Mouse (Mus musculus) yolk sac, embryonic 10.5 days (tissue): ENCODE measurements around the gene Naxd.
"Not testable (repeated sequence)": the region's sequence is repeated elsewhere in the genome, so short reads cannot be mapped to it uniquely, and the experiment has no call there.

Experiments
- DNase-seq: peaks from one replicate; pipeline ENCODE4 v3.0.0-alpha.2; 2017; ENCODE audit warnings: low spot score

The Naxd gene

GRCm38 (mm10) chr8:11473072-11473471 is 24.2 kb upstream of the Naxd start:
- DNase-seq = peak; percentile 78

DNA sequence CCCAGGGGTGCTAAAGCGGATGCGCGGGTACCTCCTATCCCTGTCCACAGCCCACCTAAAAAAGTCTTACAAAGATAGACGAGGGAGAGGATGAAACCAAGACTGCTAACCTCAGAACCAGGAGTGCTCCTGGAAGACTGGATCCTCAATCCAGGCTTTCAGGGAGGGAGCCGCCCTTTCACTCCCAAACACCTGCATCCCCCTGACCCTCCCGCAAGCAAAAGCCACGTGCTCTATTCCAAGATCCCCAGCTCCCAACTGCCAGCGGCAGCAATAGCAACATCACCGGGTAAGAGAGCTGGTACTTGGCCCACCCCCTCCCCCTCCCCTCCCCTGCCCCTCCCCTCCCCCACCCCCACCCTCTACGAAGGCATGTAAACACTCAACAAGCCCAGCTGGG is 21.9 kb upstream of the Naxd start:
- DNase-seq = no peak

GRCm38 (mm10) chr8:11475876-11476275 is 21.4 kb upstream of the Naxd start:
- DNase-seq = no peak

DNA sequence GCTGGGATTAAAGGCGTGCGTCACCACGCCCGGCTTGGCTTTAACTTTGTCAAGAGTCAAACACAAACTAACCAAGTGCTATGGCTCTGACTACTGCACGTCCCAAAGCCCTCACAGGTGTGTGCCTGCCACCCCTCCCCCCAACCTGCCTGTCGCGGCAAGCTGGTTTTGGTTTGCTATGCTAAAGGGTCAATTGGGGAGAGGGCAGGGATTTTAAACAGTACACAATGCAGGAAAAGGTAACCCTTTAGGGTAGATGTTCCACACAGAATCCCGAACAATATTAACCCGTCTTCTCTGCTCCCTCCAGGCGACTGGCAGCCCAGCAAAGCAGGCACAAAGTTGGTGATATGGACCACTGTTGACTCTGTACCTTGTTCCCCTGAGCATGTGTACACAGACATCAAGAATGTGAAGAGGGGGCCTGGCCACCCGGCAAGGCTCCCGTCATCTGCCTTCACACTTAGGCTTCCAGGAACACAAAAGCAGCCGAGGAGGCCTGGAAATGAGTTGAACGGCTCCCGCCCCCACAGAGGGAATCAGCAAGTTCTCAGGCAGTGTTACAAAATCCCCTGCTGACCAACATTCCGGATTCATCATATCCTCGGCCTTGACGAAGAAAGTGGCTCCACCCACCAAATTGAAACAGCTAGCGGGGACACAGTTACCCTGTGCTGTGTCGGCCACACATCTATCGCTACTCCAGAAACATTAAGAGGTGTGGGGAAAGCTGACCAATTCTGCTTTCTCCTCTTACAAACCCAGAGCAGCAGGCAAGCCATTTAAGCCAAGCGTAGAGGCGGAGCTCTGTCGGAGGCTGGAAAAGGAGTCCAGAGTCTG is 20.7 kb upstream of the Naxd start:
- DNase-seq = peak; percentile 85

GRCm38 (mm10) chr8:11477178-11477553 is 20.1 kb upstream of the Naxd start:
- DNase-seq = no peak

- peak; percentile 87 for DNase-seq
Observed at GRCm38 (mm10) chr8:11477811-11478761, 19.2 kb upstream of the Naxd start, which contains the start of gene Rab20. Gene Rab20 (minus strand): TSS chr8:11478710.

DNA sequence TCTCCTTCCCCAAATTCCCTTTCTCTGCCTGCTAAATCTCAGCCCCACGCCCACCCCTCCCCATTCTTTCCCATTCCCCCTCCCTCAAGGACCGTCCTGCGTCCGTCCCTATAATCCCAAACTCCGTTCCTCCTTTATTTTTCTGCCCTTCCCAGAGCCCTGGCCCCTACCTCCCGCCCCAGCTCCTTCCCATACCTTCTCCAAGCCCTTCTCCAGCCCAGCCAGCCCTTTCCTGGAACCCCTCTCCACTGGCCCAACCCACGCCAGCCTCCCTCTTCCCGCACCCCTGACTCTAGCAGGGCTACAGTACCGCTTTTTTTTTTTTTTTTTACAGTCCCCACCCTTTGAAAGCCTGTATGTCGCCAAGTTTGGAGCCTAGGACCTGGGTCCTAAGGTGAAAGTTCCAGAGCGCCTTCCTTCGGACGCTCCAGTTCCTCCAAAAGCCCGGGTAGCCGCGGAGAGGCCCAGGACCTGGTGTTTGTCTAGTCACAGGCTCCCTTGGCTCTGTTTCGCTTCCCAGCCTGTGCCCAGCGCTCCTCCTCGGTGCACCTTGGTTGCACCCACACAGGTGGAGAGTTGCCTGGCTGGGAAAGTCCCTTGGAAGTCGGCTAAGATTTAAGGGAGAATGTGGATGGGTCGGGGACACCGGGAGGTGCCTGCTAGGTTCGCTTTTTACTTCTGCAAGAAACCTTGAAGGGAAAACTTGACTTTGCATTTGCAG is 18.3 kb upstream of the Naxd start:
- DNase-seq = no peak

GRCm38 (mm10) chr8:11479591-11479990 is 17.7 kb upstream of the Naxd start:
- DNase-seq = no peak

DNA sequence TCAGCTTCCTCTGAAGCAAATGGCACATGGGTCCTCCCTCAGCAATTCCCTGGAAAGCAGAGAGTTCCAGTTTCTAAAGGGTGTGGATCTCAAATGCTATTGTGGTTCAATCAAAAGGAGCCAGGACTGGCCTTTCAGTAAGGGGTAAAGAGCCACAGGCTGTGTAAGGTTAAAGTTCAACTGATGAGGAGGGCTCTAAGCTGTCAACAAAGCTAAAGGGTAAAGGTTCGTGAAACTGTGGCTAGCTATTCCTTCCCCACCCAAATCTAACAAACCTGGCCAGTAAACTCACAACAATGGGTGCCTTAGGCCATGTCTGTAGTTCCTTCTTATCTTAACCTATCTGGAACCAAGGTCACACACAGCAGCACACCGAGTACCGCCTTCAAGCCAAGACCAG is 15.4 kb upstream of the Naxd start:
- peak; percentile 74 for DNase-seq

- DNase-seq = peak; percentile 57
Observed at GRCm38 (mm10) chr8:11482537-11482936, 14.8 kb upstream of the Naxd start.

- peak; percentile 56 for DNase-seq
Observed at GRCm38 (mm10) chr8:11486142-11486541, 11.2 kb upstream of the Naxd start.

- no peak for DNase-seq
Observed at GRCm38 (mm10) chr8:11487229-11487628, 10.1 kb upstream of the Naxd start.

- DNase-seq = not testable (repeated sequence)
Observed at GRCm38 (mm10) chr8:11492340-11492739, 5.0 kb upstream of the Naxd start.

- no peak for DNase-seq
Observed at GRCm38 (mm10) chr8:11498281-11498680, 975 bp downstream of the Naxd start.

GRCm38 (mm10) chr8:11498786-11499485 is 1.6 kb downstream of the Naxd start:
- DNase-seq = no peak

DNA sequence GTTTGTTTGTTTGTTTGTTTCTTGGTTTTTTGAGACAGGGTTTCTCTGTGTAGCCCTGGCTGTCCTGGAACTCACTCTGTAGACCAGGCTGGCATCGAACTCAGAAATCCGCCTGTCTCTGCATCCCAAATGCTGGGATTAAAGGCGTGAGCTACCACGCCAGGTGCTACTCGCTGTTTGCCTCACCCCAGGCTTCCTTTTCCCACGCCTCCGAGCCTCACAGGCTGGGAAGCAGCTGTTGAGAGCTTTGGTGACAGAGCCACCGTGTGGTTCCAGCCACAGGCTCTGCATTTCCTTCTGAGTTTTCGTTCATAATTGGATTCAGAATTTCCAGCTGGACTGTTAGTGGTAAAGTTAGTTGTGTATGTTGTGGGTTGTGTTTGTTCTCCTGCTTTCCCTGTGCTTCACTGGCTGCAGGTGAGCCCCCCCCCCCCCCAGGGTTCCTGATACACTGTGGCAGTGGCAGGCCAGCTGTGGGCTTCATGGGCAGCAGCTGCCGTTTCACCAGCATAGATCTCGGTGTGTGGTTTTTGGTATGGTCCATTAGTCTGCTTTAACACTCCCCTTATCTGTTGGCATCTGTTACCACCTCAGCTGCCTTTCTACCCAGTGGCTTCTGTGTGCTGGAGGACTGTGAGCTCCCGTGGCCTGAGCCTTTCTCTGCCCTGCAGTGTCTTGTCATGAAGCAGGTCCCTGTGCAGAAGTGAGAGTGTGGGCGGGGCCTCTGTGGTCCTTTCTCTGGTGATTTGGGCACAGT is 6.3 kb downstream of the Naxd start:
- no peak for DNase-seq

DNA sequence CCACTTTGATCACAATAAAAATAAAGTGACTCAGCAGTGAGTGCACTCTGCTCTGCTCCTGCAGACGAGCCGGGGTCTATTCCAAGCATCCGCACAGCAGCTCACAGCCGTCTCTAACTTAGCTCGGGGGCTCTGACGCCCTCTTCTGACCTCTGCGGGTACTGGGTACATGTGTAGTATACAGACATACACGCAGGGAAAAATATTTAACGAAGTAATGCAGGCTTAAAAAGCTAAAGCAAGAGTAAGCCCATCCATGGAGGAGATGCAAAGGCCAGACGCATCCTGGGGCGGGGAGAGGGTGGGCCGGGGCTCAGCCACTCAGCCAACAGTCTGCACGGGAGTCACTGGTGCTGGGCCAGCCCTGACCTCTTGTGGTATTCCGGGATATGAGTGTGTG is 8.8 kb downstream of the Naxd start:
- no peak for DNase-seq

- no peak for DNase-seq
Observed at GRCm38 (mm10) chr8:11506802-11507201, 9.5 kb downstream of the Naxd start.

DNA sequence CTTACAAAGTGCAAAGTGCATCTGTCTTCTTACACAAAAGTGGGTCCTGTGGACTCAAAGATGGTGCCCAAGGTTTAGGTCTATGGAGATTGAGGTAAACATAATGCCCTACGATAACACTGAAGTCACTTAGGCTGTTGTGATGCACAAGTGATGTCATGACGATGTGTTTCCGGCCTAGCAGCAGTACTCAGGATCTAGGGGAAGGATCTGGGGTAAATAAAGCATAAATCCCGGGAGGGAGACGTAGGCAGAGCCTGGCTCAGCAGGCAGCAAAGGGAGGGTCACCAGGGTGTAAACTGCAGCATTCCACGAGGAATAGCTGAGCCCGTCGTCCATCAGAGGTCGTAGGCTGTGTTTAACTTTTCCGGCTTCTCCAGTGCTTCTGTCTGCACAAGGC is 11.6 kb downstream of the Naxd start:
- DNase-seq = no peak

- no peak for DNase-seq
Observed at GRCm38 (mm10) chr8:11510971-11511370, 13.7 kb downstream of the Naxd start.

DNA sequence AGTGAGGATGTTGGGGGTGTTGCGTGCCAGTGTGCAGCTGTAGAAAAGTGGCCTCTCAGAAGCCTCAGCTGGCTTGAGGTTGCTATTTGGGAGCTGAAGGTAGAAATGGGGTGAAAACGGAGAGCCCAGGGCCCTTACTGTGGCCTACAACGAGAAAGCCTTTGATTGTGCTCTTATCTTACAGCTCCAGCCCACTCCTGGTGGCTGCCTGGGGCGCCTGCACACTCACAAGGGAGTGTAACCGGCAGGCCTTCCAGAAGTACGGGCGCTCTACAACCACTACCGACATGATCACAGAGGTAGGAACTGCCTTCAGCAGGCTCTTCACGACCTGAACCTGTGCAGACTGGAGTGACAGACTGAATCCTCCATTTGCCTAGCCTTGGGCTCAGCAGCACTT is 15.4 kb downstream of the Naxd start:
- no peak for DNase-seq
